Mouse (Mus musculus): Measurements from ENCODE around the gene Ugt1a10. TPM values are rescaled to one million over a fixed set of nuclear protein-coding genes. Genes with fewer than 3 reads are reported as not detected.

Ugt1a10 gene
- polyA plus RNA-seq, 1 experiment from 2014 or later: not detected

DNA sequence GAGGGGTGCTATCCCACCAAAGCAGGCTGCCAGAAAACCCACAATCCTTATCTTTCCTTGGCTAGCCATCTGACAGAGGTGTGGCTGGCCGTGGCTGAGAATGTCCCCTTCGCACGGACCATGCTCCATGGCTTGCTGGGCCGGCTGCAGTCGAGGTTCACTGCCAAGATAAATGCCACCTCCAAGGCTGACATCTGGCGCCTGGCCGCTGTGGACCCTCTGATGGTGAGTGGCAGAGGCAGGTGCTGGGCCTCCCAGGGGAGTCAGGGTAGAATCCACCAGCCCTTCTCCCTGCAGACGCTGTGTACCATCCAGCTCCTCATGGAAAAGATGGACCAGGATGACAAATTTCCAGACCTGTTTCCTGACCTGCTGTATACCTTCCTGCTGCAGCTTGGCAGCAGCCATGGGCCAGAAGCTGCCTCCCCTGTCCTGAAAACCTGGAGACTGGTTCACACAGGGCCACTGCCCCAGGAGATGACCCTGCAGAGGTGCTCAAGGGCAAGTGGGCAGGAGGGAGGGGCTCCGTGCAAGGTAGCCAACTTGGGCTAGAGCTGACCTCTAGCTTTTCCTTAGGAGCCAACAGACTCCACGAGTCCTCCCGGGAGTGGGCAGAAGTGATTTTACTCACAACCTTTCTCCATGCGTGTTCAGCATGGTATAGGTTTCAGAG lies 199.7 kb downstream of the Ugt1a10 start:
- no peak for ATAC-seq
- no peak overlapping the region for H3K4me2 ChIP-seq (ENCODE audit: low read length)
- 88% methylated on average over 12 of the region's 12 CpGs for WGBS
- H3K9ac ChIP-seq (ENCODE audit: low read depth, low read length): no peak overlapping the region
- H3K4me3 ChIP-seq (ENCODE audit: low read depth, low read length): no peak overlapping the region
- no peaks in the 10 kb centered on the region for H3K27me3 ChIP-seq (ENCODE audit: control insufficient read depth, insufficient read depth, low read depth, low read length)
- H3K4me1 ChIP-seq (ENCODE audit: control insufficient read depth, insufficient read depth, low read length): no peaks in the 10 kb centered on the region
- H3K36me3 ChIP-seq (ENCODE audit: control insufficient read depth, insufficient read depth, low read length): peaks cover 3% of the 10 kb centered on the region
- no peak overlapping the region for H3K27ac ChIP-seq (ENCODE audit: low read length)
- peaks cover 62% of the 10 kb centered on the region for H3K9me3 ChIP-seq (replicated peaks; ENCODE audit: control insufficient read depth, low read length, poor library complexity, severe bottlenecking)

DNA sequence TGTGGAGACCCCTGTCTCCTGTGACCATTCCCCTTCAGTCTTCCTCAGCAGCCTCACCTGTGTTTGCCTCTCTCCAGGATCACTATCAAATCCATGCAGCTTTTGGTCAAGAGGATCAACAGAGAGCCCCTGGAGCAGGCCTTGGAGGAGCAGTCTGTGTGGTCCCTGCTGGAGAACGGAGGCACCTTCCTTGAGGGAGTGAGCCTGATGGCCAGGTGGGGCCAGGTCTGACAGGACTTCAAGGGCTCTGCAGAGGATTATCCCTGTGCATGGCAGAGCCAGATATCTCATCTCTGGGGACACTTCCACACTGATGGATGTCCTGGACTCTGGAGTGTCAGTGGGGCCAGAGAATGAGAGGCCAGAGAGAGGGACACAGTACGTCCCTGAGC lies 200.3 kb downstream of the Ugt1a10 start:
- no peak for ATAC-seq
- 55% methylated on average over 2 of the region's 2 CpGs for WGBS
- H3K9me3 ChIP-seq (replicated peaks; ENCODE audit: control insufficient read depth, low read length, poor library complexity, severe bottlenecking): peaks cover 57% of the 10 kb centered on the region
- no peak overlapping the region for H3K9ac ChIP-seq (ENCODE audit: low read depth, low read length)
- H3K36me3 ChIP-seq (ENCODE audit: control insufficient read depth, insufficient read depth, low read length): peaks cover 8% of the 10 kb centered on the region
- H3K4me1 ChIP-seq (ENCODE audit: control insufficient read depth, insufficient read depth, low read length): no peaks in the 10 kb centered on the region
- H3K4me3 ChIP-seq (ENCODE audit: low read depth, low read length): no peak overlapping the region
- H3K4me2 ChIP-seq (ENCODE audit: low read length): no peak overlapping the region
- no peak overlapping the region for H3K27ac ChIP-seq (ENCODE audit: low read length)
- H3K27me3 ChIP-seq (ENCODE audit: control insufficient read depth, insufficient read depth, low read depth, low read length): no peaks in the 10 kb centered on the region

DNA sequence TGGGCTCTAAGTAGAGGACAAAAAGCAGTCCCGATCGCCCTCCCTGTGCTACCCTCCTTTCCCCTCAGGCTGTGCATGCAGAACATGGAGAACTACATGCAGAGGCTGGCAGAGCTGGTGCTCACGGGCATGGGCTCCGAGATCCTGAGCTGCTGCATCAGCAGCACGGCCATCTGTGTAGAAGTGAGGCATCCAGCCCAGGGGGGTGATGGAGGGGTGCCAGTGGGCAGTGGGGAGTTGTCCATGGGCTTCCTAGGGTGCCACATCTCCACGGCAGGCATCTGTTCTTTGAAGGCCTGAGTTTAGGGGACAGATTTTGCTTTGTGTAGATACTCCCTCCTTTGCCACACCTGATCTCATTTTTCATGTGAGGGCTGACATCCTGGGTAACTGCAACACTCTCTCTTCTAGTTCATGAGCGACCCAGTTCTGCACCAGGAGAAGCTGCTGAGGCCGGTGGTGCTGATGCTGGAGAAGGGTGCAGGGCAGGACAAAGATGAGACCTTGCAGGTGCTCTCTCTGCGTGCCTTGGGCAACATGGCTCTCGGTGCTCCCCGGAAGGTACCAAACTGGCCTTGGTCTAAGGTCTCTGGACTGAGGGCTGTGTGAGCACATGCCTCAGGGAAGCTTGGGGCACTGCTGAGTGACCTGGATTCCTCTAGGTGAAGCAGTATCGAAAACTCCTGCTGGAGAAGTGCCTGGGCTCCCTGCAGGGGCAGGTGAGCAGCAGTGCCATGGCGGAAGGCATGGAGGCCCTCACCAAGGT lies 201.0 kb downstream of the Ugt1a10 start:
- Histone ChIP-seq H3K4me1 (ENCODE audit: control insufficient read depth, insufficient read depth, low read length) (no peaks in the 10 kb centered on the region), H3K9me3 (replicated peaks; ENCODE audit: control insufficient read depth, low read length, poor library complexity, severe bottlenecking) (peaks cover 50% of the 10 kb centered on the region), H3K9ac (ENCODE audit: low read depth, low read length) (no peak overlapping the region), H3K27me3 (ENCODE audit: control insufficient read depth, insufficient read depth, low read depth, low read length) (no peaks in the 10 kb centered on the region), H3K4me2 (ENCODE audit: low read length) (no peak overlapping the region), H3K36me3 (ENCODE audit: control insufficient read depth, insufficient read depth, low read length) (peaks cover 10% of the 10 kb centered on the region), H3K4me3 (ENCODE audit: low read depth, low read length) (no peak overlapping the region), H3K27ac (ENCODE audit: low read length) (no peak overlapping the region)
- WGBS: 82% methylated on average over 13 of the region's 13 CpGs
- ATAC-seq: no peak

DNA sequence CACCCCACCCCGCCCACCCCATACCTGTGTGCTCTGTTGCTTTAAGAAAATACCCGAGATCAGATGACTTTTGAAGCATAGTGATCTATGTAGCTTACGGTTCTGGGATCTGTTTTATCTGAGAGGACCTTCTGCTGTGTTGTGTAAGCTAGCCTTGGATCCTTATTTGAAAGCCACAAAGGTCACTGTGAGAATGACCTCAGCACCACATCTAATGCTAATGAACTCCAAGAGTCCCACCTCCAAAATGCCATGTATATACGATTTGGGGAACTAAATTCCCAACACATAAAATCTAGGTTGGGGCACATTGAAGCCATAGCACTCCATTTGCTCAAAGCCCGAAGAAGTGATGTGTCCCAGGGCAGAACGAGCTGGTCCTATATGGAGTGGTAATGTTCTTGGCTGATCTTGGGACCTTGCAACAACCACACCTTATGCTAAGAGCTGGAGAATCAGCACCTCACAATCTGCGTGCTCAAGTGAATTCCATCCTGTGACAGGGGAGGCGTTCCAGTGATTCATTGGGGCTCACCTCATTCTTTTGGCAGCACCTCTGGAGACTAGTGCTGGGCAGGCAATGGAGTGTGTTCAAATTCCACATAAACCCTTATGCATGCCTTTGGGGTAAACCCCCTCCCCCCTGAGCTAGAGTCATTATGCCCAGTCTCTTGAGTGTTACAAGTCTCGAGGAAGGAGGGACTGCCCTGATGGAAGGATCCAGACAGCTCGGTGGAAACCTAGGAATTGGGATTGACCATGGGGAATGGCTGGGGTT lies 201.9 kb downstream of the Ugt1a10 start:
- Histone ChIP-seq H3K4me2 (ENCODE audit: low read length) (no peak overlapping the region), H3K27ac (ENCODE audit: low read length) (no peak overlapping the region), H3K9me3 (replicated peaks; ENCODE audit: control insufficient read depth, low read length, poor library complexity, severe bottlenecking) (peaks cover 44% of the 10 kb centered on the region), H3K36me3 (ENCODE audit: control insufficient read depth, insufficient read depth, low read length) (peaks cover 17% of the 10 kb centered on the region), H3K9ac (ENCODE audit: low read depth, low read length) (no peak overlapping the region), H3K27me3 (ENCODE audit: control insufficient read depth, insufficient read depth, low read depth, low read length) (no peaks in the 10 kb centered on the region), H3K4me3 (ENCODE audit: low read depth, low read length) (no peak overlapping the region), H3K4me1 (ENCODE audit: control insufficient read depth, insufficient read depth, low read length) (no peaks in the 10 kb centered on the region)
- 80% methylated on average over 10 of the region's 10 CpGs for WGBS
- ATAC-seq: no peak

DNA sequence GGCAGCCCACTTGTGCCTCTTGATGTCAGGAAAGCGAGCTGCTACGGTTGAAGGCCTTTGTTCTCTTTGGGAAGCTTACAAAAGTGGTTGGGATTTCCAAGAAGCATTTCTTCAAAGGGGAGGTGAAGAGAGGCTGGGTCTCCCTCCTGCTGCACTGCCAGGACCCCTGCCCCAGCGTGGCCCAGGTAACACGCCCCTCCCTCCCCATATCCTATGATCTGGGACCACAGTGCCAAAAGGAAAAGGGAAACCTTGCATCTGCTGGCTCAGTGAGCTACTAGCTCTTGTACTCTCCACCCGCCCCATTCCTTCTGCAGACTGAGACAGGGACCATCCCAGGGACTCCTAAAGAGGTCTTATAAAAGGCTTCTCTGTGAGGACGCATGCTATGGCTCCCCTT lies 202.5 kb downstream of the Ugt1a10 start:
- H3K27ac ChIP-seq (ENCODE audit: low read length): no peak overlapping the region
- no peak overlapping the region for H3K4me3 ChIP-seq (ENCODE audit: low read depth, low read length)
- no peak overlapping the region for H3K4me2 ChIP-seq (ENCODE audit: low read length)
- 79% methylated on average over 6 of the region's 6 CpGs for WGBS
- no peak for ATAC-seq
- H3K4me1 ChIP-seq (ENCODE audit: control insufficient read depth, insufficient read depth, low read length): no peaks in the 10 kb centered on the region
- no peak overlapping the region for H3K9ac ChIP-seq (ENCODE audit: low read depth, low read length)
- H3K36me3 ChIP-seq (ENCODE audit: control insufficient read depth, insufficient read depth, low read length): peaks cover 23% of the 10 kb centered on the region
- H3K27me3 ChIP-seq (ENCODE audit: control insufficient read depth, insufficient read depth, low read depth, low read length): no peaks in the 10 kb centered on the region
- H3K9me3 ChIP-seq (replicated peaks; ENCODE audit: control insufficient read depth, low read length, poor library complexity, severe bottlenecking): peaks cover 38% of the 10 kb centered on the region

DNA sequence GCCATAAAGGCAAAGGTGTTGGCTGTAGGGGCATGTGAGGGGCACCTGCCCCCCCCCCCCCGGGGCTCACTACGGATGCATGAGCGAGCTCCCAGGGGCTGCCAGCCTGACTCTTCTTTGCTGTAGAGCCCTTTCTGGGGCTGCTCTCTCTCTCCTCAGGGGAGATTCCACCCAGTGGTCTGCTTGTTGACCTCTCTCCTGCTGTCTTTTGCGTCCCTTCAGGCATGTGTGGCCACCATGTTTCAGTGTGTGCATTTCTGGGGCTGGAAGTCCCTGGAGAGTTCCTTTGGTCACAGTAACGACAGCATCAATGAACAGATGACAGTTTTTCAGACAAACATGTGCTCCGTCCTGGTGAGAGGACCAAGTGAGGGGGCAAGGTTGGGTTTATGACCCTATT lies 203.2 kb downstream of the Ugt1a10 start:
- WGBS: 71% methylated on average over 6 of the region's 6 CpGs
- H3K4me2 ChIP-seq (ENCODE audit: low read length): no peak overlapping the region
- no peaks in the 10 kb centered on the region for H3K27me3 ChIP-seq (ENCODE audit: control insufficient read depth, insufficient read depth, low read depth, low read length)
- H3K9ac ChIP-seq (ENCODE audit: low read depth, low read length): no peak overlapping the region
- H3K4me1 ChIP-seq (ENCODE audit: control insufficient read depth, insufficient read depth, low read length): no peaks in the 10 kb centered on the region
- H3K9me3 ChIP-seq (replicated peaks; ENCODE audit: control insufficient read depth, low read length, poor library complexity, severe bottlenecking): peaks cover 34% of the 10 kb centered on the region
- no peak overlapping the region for H3K4me3 ChIP-seq (ENCODE audit: low read depth, low read length)
- H3K27ac ChIP-seq (ENCODE audit: low read length): no peak overlapping the region
- peaks cover 30% of the 10 kb centered on the region for H3K36me3 ChIP-seq (ENCODE audit: control insufficient read depth, insufficient read depth, low read length)
- ATAC-seq: no peak

DNA sequence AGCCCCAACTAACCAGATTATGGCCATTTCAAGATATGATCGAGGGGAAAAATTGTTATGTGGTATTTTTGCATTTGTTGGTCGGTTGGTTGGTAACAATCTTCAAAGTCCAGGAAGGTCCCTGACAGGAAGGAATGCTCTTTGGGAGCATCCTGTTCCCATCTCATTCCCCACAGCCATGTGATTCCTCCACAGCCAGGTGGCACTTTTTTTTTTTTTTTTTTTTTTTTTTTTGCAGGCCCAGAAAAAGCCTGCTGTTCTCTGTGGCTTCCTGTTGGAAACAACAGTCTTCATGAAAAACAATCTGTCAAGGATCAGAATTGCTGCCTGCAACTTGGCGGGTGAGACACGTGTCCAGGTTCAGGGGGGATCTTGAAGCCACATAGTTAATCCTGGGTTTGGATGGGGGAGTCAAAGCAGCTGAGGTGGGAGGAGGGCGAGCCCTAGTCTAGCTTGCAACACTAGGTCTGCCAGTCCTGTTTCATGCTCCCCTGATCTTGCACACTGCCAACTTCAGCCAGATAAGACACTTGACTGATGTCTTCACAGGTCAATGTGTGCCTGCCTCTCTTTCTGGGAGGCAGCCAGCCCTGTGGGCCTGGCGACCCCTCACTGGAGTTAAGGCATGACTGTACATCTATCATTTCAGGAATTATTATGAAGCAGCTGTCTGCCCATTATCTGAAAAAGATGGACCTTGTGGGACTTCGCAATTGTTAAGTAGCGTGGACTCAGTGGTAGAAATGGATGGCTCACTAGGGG lies 203.9 kb downstream of the Ugt1a10 start:
- H3K36me3 ChIP-seq (ENCODE audit: control insufficient read depth, insufficient read depth, low read length): peaks cover 37% of the 10 kb centered on the region
- no peak overlapping the region for H3K27ac ChIP-seq (ENCODE audit: low read length)
- no peaks in the 10 kb centered on the region for H3K27me3 ChIP-seq (ENCODE audit: control insufficient read depth, insufficient read depth, low read depth, low read length)
- H3K4me1 ChIP-seq (ENCODE audit: control insufficient read depth, insufficient read depth, low read length): no peaks in the 10 kb centered on the region
- H3K9me3 ChIP-seq (replicated peaks; ENCODE audit: control insufficient read depth, low read length, poor library complexity, severe bottlenecking): peaks cover 34% of the 10 kb centered on the region
- peak; percentile 3; the same call in 1 of the 2 replicates for ATAC-seq
- H3K4me3 ChIP-seq (ENCODE audit: low read depth, low read length): no peak overlapping the region
- H3K4me2 ChIP-seq (ENCODE audit: low read length): no peak overlapping the region
- no peak overlapping the region for H3K9ac ChIP-seq (ENCODE audit: low read depth, low read length)
- WGBS: 82% methylated on average over 8 of the region's 8 CpGs

DNA sequence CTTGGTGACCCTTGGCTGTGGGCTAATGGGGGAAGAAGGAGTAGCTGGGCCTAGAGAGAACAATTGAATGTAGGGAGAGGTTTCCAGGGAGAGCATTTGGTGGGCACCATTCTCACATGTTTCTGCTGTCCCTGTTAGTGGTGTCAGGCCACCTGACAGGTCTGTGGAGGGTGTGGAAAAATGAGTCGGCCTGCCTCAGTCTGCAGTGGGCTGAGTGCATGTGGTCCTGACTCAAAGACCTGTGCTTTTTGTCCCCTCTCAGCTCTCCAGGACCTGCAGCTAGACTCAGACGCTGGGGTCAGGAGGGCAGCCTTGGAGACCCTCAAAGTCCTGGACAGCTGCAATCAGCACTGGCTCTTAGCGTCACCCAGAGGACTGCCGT lies 204.4 kb downstream of the Ugt1a10 start:
- peaks cover 43% of the 10 kb centered on the region for H3K36me3 ChIP-seq (ENCODE audit: control insufficient read depth, insufficient read depth, low read length)
- no peaks in the 10 kb centered on the region for H3K27me3 ChIP-seq (ENCODE audit: control insufficient read depth, insufficient read depth, low read depth, low read length)
- H3K27ac ChIP-seq (ENCODE audit: low read length): no peak overlapping the region
- ATAC-seq: peak; percentile 3; the same call in 1 of the 2 replicates
- no peak overlapping the region for H3K4me2 ChIP-seq (ENCODE audit: low read length)
- H3K4me1 ChIP-seq (ENCODE audit: control insufficient read depth, insufficient read depth, low read length): no peaks in the 10 kb centered on the region
- no peak overlapping the region for H3K9ac ChIP-seq (ENCODE audit: low read depth, low read length)
- 74% methylated on average over 4 of the region's 4 CpGs for WGBS
- H3K9me3 ChIP-seq (replicated peaks; ENCODE audit: control insufficient read depth, low read length, poor library complexity, severe bottlenecking): peaks cover 30% of the 10 kb centered on the region
- H3K4me3 ChIP-seq (ENCODE audit: low read depth, low read length): no peak overlapping the region
